Mouse (Mus musculus) spleen, adult 2 months (tissue): ENCODE data around the gene Arhgef10l. TPM values are rescaled to one million over a fixed set of nuclear protein-coding genes. Genes with fewer than 3 reads are reported as not detected.

ENCODE experiments used
- DNase-seq, 2 experiments: peaks; one replicate each; pipeline versions ENCODE4 v3.0.0 to v3.0.0-alpha.2; 2012 to 2021; ENCODE audit warnings: low spot score in 2 of 2, low read depth in 1 of 2
- H3K27ac ChIP-seq: fragments of 200-500 bp; 2 replicates; pipeline ENCODE4 v1.5.1; 2012; ENCODE audit warnings: low read length, inconsistent platforms; ENCODE audit not compliant: insufficient read depth
- H3K27me3 ChIP-seq: fragments of 200-500 bp; 2 replicates; pipeline ENCODE4 v1.6.1; 2012; ENCODE audit warnings: mild to moderate bottlenecking, moderate library complexity, low read length, inconsistent platforms; ENCODE audit not compliant: control insufficient read depth, insufficient read depth
- H3K36me3 ChIP-seq: fragments of 200-500 bp; 2 replicates; pipeline ENCODE4 v1.6.1; 2012; ENCODE audit warnings: mild to moderate bottlenecking, low read length, inconsistent platforms; ENCODE audit not compliant: control insufficient read depth, insufficient read depth
- H3K4me1 ChIP-seq: fragments of 200-500 bp; 2 replicates; pipeline ENCODE4 v1.6.1; 2011; ENCODE audit warnings: inconsistent platforms; ENCODE audit not compliant: control insufficient read depth, insufficient read depth, insufficient read length
- H3K4me3 ChIP-seq: fragments of 200-500 bp; 2 replicates; pipeline ENCODE4 v1.5.1; 2011; ENCODE audit warnings: mild to moderate bottlenecking, inconsistent platforms; ENCODE audit not compliant: insufficient read depth, insufficient read length; ENCODE audit errors: extremely low read depth
- CTCF ChIP-seq: fragments of 200-500 bp; IDR thresholded peaks from 2 replicates; pipeline ENCODE4 v1.5.1; 2011; ENCODE audit warnings: mild to moderate bottlenecking, inconsistent platforms; ENCODE audit not compliant: insufficient read depth, insufficient read length, insufficient replicate concordance; ENCODE audit errors: extremely low read depth
- POLR2A ChIP-seq: fragments of 200-500 bp; IDR thresholded peaks from 2 replicates; pipeline ENCODE4 v1.6.1; 2011; ENCODE audit warnings: low read depth, low read length, inconsistent platforms
- WGBS: fragments of 180-500 bp; shearing (Covaris S2); methylation state at CpG from one replicate; pipeline ENCODE4 v1.1.7; 2018; 5-methylcytosine and 5-hydroxymethylcytosine counted together
- polyA plus RNA-seq: library from polyadenylated mRNA; depleted of rRNA; stranded (reverse); fragments of >200 nt; gene quantifications from 2 replicates; pipeline ENCODE4 v1.2.3, GENCODE M21; 2012

Gene Arhgef10l
- polyA plus RNA-seq, 1 experiment: 7.9 TPM

DNA sequence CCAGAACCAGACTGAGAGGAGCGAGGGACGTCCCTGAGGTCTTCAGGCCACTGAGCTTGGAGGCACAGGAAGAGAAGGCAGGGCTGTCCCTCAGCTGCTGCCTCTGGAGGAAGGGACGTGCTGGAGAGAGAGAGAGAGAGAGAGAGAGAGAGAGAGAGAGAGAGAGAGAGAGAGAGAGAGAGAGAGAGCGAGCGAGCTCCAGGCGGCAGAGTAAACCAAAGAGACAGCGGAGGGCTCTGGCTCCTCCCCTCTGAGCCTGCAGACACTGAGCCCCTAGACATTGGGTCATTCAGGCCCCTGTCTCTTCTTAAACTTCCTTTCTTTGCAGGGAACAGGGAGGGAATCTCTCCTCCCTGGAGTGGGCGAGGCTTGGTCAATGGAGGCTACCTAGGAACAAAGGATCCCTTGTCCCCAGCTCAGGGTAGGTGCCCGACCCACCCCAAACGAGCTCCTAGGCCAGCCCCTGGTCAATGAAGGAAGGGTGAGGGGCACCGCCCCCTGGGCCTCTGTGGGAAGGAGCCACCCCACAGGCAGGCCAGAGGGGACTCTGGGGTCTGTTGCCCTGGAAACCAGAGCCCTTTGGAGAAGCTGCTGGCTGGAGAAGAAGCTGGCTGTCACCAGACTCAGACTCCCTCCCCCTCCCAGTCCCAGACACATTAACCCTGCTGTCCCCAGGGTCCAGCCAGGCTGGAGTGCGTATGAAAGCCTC lies 41.2 kb downstream of the Arhgef10l start:
- no peak for TF ChIP-seq CTCF
- TF ChIP-seq POLR2A: no peak
- Histone ChIP-seq H3K4me1 (no peaks in the 10 kb centered on the region), H3K27ac (0 out of 2 replicates have a peak overlapping the region, but pooled peaks have one; percentile 12), H3K27me3 (no peaks in the 10 kb centered on the region), H3K4me3 (no peak overlapping the region), H3K36me3 (no peaks in the 10 kb centered on the region)
- 50% methylated on average over 12 of the region's 12 CpGs for WGBS
- DNase-seq: no peak

DNA sequence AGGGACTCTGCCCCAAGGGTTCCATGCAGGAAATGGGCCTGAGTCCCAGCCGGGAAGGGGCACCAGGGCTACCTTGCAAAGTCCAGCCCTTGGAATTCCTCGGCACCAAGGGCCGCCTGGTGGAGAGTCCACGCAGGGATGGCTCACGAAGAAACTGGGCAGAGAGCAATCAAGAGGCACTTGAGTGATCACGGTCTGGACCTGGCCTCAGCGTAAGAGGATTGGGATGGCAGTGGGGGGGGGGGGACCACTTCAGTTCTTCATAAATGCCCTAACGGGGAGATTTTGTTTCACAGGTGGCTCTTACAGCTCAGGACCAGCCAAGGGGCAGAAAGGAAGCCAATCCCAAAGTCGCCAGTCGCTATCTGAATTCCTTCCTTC lies 41.7 kb downstream of the Arhgef10l start:
- Histone ChIP-seq H3K4me1 (no peaks in the 10 kb centered on the region), H3K36me3 (no peaks in the 10 kb centered on the region), H3K27ac (no peak overlapping the region), H3K27me3 (no peaks in the 10 kb centered on the region), H3K4me3 (no peak overlapping the region)
- TF ChIP-seq POLR2A: no peak
- TF ChIP-seq CTCF: no peak
- DNase-seq: no peak
- WGBS: 78% methylated on average over 10 of the region's 10 CpGs

DNA sequence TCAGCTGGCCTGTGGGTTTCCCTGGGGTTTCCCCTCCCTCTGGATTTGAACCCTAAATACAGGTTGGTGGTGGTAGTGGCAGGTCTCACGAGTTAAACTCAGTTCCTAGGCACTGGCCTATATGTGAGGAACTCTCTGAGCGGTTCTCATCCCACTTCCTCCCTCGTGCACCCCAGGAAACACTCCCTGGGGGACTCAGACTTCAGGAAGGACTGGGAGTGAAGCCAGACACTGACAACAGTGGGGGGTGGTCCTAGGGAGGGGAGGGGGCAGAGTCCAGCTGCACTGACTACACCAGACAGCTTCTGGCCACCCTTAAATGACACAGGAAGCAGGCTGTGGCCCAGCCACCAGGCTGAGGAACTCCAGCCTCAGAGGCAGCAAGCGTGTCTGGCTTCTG lies 43.0 kb downstream of the Arhgef10l start:
- H3K4me3 ChIP-seq: no peak overlapping the region
- TF ChIP-seq CTCF (no peak), POLR2A (no peak)
- H3K27me3 ChIP-seq: no peaks in the 10 kb centered on the region
- WGBS: 32% methylated on average over 4 of the region's 4 CpGs
- H3K36me3 ChIP-seq: no peaks in the 10 kb centered on the region
- DNase-seq: no peak
- H3K4me1 ChIP-seq: no peaks in the 10 kb centered on the region
- no peak overlapping the region for H3K27ac ChIP-seq

DNA sequence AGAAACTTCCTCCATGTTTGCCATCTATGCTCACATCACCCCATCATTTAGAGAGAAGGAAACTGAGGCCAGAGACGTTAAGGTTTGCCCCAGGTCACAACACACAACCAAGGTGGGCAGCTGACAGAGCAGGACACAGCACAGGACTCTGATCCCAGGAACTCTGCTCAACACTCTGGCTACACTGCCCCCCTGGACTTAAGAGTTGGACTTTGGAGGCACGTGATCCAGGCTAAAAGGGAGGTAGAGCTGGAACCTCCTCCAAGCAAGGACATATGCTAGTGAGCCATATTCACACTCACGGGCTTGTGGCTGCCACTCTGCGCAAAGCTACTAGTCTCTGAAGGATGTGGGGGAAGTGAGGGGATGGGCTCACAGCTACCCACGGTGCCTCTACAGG lies 45.3 kb downstream of the Arhgef10l start:
- WGBS: 58% methylated on average over 5 of the region's 5 CpGs
- no peaks in the 10 kb centered on the region for H3K27me3 ChIP-seq
- no peaks in the 10 kb centered on the region for H3K36me3 ChIP-seq
- TF ChIP-seq POLR2A (no peak), CTCF (no peak)
- no peak overlapping the region for H3K27ac ChIP-seq
- DNase-seq: no peak
- no peak overlapping the region for H3K4me3 ChIP-seq
- no peaks in the 10 kb centered on the region; the same call in 1 of the 2 replicates for H3K4me1 ChIP-seq

DNA sequence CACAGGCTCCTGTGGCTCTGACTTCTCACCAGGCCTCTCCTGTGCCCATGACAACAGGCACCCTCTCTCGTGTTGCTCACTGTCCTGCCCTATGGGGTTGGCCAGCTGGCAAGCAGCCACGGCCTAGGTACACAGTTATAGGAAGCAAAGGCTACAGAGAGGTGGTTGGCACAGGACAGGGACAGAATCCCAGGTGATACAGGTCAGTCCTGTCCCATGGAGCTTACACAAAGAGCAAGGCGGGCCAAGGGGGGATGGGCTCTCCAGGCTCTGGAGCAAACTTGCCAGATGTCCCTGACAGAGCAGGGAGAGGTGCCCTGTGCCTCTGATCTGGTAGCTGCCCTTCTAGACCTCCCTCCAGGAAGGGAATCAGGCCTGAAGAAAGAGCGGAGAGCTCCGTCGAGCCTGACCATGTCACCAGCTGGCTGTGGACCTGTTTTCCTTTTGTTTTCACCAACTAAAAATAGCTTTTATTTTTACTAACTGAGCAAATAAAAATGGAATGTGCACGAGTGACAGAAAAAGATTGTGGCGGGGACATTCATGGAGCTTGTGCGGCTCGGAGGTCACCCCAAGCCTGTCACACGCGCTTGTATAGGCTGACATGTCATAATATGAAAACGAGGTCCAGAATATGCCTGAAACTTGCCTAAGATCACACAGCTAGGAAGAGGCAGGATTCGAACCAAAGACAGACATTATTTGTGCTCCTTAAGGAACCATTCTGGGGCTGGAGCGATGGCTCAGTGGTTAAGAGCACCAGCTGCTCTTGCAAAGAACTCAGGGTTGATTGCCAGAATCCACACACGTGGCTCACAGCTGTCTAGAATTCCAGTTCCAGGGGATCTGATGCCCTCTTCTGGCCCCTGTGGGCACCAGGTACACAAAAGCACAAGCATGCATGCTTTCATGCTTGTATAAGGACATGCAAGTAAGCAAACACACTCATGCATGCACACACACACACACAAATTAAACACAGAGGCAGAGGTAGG lies 48.1 kb downstream of the Arhgef10l start:
- no peak overlapping the region for H3K27ac ChIP-seq
- WGBS: 76% methylated on average over 16 of the region's 16 CpGs

GRCm38 (mm10) chr4:140616894-140617293 lies 48.9 kb downstream of the Arhgef10l start:
- no peak for TF ChIP-seq CTCF
- TF ChIP-seq POLR2A: no peak
- no peaks in the 10 kb centered on the region for H3K27me3 ChIP-seq
- no peak overlapping the region for H3K4me3 ChIP-seq
- no peaks in the 10 kb centered on the region for H3K36me3 ChIP-seq
- WGBS: 95% methylated on average over 11 of the region's 11 CpGs
- H3K4me1 ChIP-seq: no peaks in the 10 kb centered on the region; the same call in 1 of the 2 replicates
- H3K27ac ChIP-seq: no peak overlapping the region
- no peak for DNase-seq

More for the DNA sequence above, 48.1 kb downstream of the Arhgef10l start:
- no peaks in the 10 kb centered on the region for H3K27me3 ChIP-seq
- TF ChIP-seq POLR2A (no peak), CTCF (no peak)
- no peaks in the 10 kb centered on the region; the same call in 1 of the 2 replicates for H3K4me1 ChIP-seq
- no peaks in the 10 kb centered on the region for H3K36me3 ChIP-seq
- DNase-seq: peak in 1 of 2 experiments; percentile 9
- H3K4me3 ChIP-seq: no peak overlapping the region

- no peak for DNase-seq
- 69% methylated on average over 7 of the region's 7 CpGs for WGBS
Observed at GRCm38 (mm10) chr4:140616196-140616595, 49.6 kb downstream of the Arhgef10l start.

More at GRCm38 (mm10) chr4:140616196-140616595, 49.6 kb downstream of the Arhgef10l start:
- H3K4me3 ChIP-seq: no peak overlapping the region
- no peaks in the 10 kb centered on the region for H3K36me3 ChIP-seq
- no peaks in the 10 kb centered on the region; the same call in 1 of the 2 replicates for H3K4me1 ChIP-seq
- no peak overlapping the region for H3K27ac ChIP-seq
- TF ChIP-seq POLR2A (no peak), CTCF (no peak)
- no peaks in the 10 kb centered on the region for H3K27me3 ChIP-seq
